ENCODE assay signal across 8 mouse cellular contexts in the genomic region with DNA sequence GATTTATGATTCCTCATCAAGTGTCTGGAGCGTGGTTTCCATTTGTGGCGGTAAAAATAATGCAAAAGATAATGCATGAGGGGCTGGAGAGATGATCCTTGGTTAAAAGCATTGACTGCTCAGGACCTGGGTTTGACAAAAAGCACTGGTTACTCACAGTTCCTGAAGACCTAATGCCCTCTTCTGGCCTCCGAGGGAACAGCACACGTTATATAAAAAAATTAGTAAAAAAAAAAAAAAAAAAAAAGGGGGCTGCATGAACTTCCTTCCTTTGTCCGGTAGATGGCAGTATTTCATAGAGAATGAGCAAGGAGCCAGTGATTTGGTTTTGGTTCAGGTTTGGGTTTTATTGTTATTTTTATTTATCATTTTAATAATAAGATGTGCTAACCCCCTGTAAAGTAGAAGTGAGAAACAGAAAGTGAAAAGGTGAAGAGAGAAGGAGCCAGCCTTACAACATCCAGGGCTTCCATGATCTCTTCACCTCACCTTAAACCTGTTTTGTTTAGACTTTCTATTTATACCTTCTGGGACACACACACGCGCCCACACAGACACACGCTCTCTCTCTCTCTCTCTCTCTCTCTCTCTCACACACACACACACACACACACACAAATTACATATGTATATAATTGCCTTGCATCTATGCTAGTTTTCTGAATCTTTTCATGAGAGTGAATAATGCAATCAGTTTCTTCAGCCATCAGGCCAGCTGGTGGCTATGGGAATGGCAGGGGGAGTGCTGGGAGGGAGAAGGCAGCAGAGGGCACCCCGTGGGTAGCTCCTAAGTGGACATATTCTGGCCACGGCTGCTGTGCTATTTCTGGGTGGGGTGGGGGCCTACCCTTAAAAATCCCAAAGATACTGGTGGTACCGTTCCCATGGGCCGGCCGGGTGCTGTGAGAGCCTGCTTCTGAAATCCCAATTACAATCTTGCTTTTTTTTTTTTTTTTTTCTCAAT.
DNase-seq lines count a peak whose midpoint lies in the region; ATAC-seq lines count a peak whose summit lies in the region.
"Had no signal": no experiment of that assay in that cellular context is flagged by ENCODE, and none has a peak within 500 bp of the region (broad histone marks: within the 10 kb centered on the region; RNA-seq: fewer than 3 reads in every experiment).

No protein-coding gene starts in this region.

- H3K4me3 ChIP-seq in forebrain, embryonic 13.5 days = no peak overlapping the region
- H3K4me3 ChIP-seq in kidney, embryonic 16.5 days (ENCODE audit: low read length) = no peak overlapping the region
- H3K4me3 ChIP-seq: stomach, embryonic 15.5 days had no signal

- H3K27me3 ChIP-seq in forebrain, embryonic 13.5 days = no peaks in the 10 kb centered on the region
- H3K27me3 ChIP-seq in kidney, embryonic 16.5 days (ENCODE audit: insufficient read depth, low read length) = no peaks in the 10 kb centered on the region
- H3K27me3 ChIP-seq: stomach, embryonic 15.5 days had no signal

- 31% methylated on average over 13 of the region's 13 CpGs for WGBS in forebrain, embryonic 13.5 days
- WGBS in kidney, embryonic 16.5 days = 39% methylated on average over 13 of the region's 13 CpGs

- H3K9ac ChIP-seq in forebrain, embryonic 13.5 days = no peak overlapping the region
- H3K9ac ChIP-seq in kidney, embryonic 16.5 days (replicated peaks; ENCODE audit: low read length) = no peak overlapping the region
- H3K9ac ChIP-seq: stomach, embryonic 15.5 days had no signal

- ATAC-seq in forebrain, embryonic 13.5 days = peak; percentile 60
- peak; percentile 35; the same call in 1 of the 2 replicates for ATAC-seq in kidney, embryonic 16.5 days (ENCODE audit: low FRiP score, low TSS enrichment)

- DNase-seq in 3134 (ENCODE audit: extremely low read depth, insufficient read length, low spot score) = peak; percentile 15
- peak; percentile 65 for DNase-seq in 3T3-L1 (ENCODE audit: low read depth, low spot score)
- DNase-seq in c-Kit-positive CD71-negative TER-119-negative erythroid progenitor cells, embryonic 14.5 days (ENCODE audit: low read depth) = peak; percentile 18
- peak; percentile 67 for DNase-seq in mesoderm, embryonic 11.5 days (ENCODE audit: low read depth, low spot score)
- peak; percentile 53 for DNase-seq in telencephalon, adult 2 months (ENCODE audit: low read depth, low spot score)

- H3K27ac ChIP-seq in forebrain, embryonic 13.5 days = no peak overlapping the region
- H3K27ac ChIP-seq in kidney, embryonic 16.5 days (ENCODE audit: low read length) = no peak overlapping the region
- H3K27ac ChIP-seq: stomach, embryonic 15.5 days had no signal

- peaks cover 5% of the 10 kb centered on the region; the same call in 1 of the 2 replicates for H3K4me1 ChIP-seq in forebrain, embryonic 13.5 days
- H3K4me1 ChIP-seq in kidney, embryonic 16.5 days (ENCODE audit: insufficient read depth, low read length) = no peaks in the 10 kb centered on the region
- H3K4me1 ChIP-seq: stomach, embryonic 15.5 days had no signal

- H3K9me3 ChIP-seq in forebrain, embryonic 13.5 days (replicated peaks) = no peaks in the 10 kb centered on the region
- no peaks in the 10 kb centered on the region for H3K9me3 ChIP-seq in kidney, embryonic 16.5 days (ENCODE audit: low read length)
- H3K9me3 ChIP-seq: stomach, embryonic 15.5 days had no signal

- H3K4me2 ChIP-seq in forebrain, embryonic 13.5 days = no peak overlapping the region
- no peak overlapping the region for H3K4me2 ChIP-seq in kidney, embryonic 16.5 days (replicated peaks; ENCODE audit: low read depth, low read length)
- H3K4me2 ChIP-seq: stomach, embryonic 15.5 days had no signal

- no peaks in the 10 kb centered on the region for H3K36me3 ChIP-seq in forebrain, embryonic 13.5 days (ENCODE audit: poor library complexity, severe bottlenecking)
- no peaks in the 10 kb centered on the region for H3K36me3 ChIP-seq in kidney, embryonic 16.5 days (ENCODE audit: insufficient read depth, low read length)
- H3K36me3 ChIP-seq: stomach, embryonic 15.5 days had no signal

Comparison
In these comparisons a context has a peak if more than half of its experiments do, and no peak if none do; other contexts are left out.
1. DNase-seq: peak in every context shown above with its lines; median percentile 67 in mesoderm, embryonic 11.5 days; 65 in 3T3-L1; 53 in telencephalon, adult 2 months; 18 in c-Kit-positive CD71-negative TER-119-negative erythroid progenitor cells, embryonic 14.5 days; 15 in 3134.